Mouse (Mus musculus): ENCODE results near the gene Ddah1. TPM values are rescaled to one million over a fixed set of nuclear protein-coding genes. Genes with fewer than 3 reads are reported as not detected.

Gene Ddah1
- polyA plus RNA-seq, 1 experiment, result 43.7 TPM

DNA sequence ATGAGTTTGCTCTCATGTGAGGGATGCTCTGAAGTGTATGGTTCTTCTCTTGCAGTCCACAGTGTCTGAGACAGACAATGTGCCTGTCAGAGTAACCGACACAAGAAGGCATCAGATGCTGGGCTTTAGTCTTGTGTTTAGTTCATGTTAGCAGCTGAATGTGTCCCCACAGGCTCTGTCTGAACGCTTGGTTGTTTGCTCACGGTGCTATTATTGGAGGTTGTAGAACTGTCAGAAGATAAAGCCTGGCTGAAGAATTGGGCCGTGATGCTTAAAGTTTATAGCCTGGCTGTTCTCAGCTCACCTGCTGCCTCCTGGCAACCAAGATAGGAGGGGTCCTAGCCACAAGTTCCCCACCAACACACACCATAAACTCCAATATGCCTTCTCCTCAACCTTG is 104.0 kb downstream of the Ddah1 start:
- Histone ChIP-seq H3K4me1 (ENCODE audit: control insufficient read depth, insufficient read depth, low read length) (no peaks in the 10 kb centered on the region), H3K27me3 (ENCODE audit: control insufficient read depth, insufficient read depth, low read length, poor library complexity, severe bottlenecking) (no peaks in the 10 kb centered on the region), H3K4me3 (ENCODE audit: low read depth, low read length) (no peak overlapping the region), H3K36me3 (ENCODE audit: control insufficient read depth, insufficient read depth, low read length, poor library complexity, severe bottlenecking) (no peaks in the 10 kb centered on the region), H3K27ac (ENCODE audit: insufficient read depth, low read length) (no peak overlapping the region), H3K9me3 (replicated peaks; ENCODE audit: control insufficient read depth, insufficient read depth, low read length, poor library complexity, severe bottlenecking) (peaks cover 5% of the 10 kb centered on the region), H3K9ac (ENCODE audit: low read depth, poor library complexity, severe bottlenecking) (no peak overlapping the region)
- no peak for TF ChIP-seq CTCF (IDR thresholded peaks at IDR 0.05; ENCODE audit: low read depth, low read length)
- TF ChIP-seq POLR2A (IDR thresholded peaks at IDR 0.05; ENCODE audit: insufficient read depth, low read length), result no peak
- TF ChIP-seq EP300 (IDR thresholded peaks at IDR 0.05; ENCODE audit: insufficient read depth, low read depth, low read length), result no peak

GRCm38 (mm10) chr3:145864033-145864712 is 105.7 kb downstream of the Ddah1 start:
- Histone ChIP-seq H3K4me3 (ENCODE audit: low read depth, low read length) (no peak overlapping the region), H3K9me3 (replicated peaks; ENCODE audit: control insufficient read depth, insufficient read depth, low read length, poor library complexity, severe bottlenecking) (peaks cover 5% of the 10 kb centered on the region), H3K4me1 (ENCODE audit: control insufficient read depth, insufficient read depth, low read length) (no peaks in the 10 kb centered on the region), H3K9ac (ENCODE audit: low read depth, poor library complexity, severe bottlenecking) (no peak overlapping the region), H3K36me3 (ENCODE audit: control insufficient read depth, insufficient read depth, low read length, poor library complexity, severe bottlenecking) (no peaks in the 10 kb centered on the region), H3K27me3 (ENCODE audit: control insufficient read depth, insufficient read depth, low read length, poor library complexity, severe bottlenecking) (no peaks in the 10 kb centered on the region), H3K27ac (ENCODE audit: insufficient read depth, low read length) (no peak overlapping the region)
- no peak for TF ChIP-seq CTCF (IDR thresholded peaks at IDR 0.05; ENCODE audit: low read depth, low read length)
- no peak for TF ChIP-seq POLR2A (IDR thresholded peaks at IDR 0.05; ENCODE audit: insufficient read depth, low read length)

- Histone ChIP-seq H3K27me3 (ENCODE audit: control insufficient read depth, insufficient read depth, low read length, poor library complexity, severe bottlenecking) (no peaks in the 10 kb centered on the region), H3K4me1 (ENCODE audit: control insufficient read depth, insufficient read depth, low read length) (no peaks in the 10 kb centered on the region), H3K36me3 (ENCODE audit: control insufficient read depth, insufficient read depth, low read length, poor library complexity, severe bottlenecking) (no peaks in the 10 kb centered on the region), H3K9ac (ENCODE audit: low read depth, poor library complexity, severe bottlenecking) (no peak overlapping the region), H3K9me3 (replicated peaks; ENCODE audit: control insufficient read depth, insufficient read depth, low read length, poor library complexity, severe bottlenecking) (peaks cover 5% of the 10 kb centered on the region), H3K27ac (ENCODE audit: insufficient read depth, low read length) (no peak overlapping the region), H3K4me3 (ENCODE audit: low read depth, low read length) (no peak overlapping the region)
- TF ChIP-seq EP300 (IDR thresholded peaks at IDR 0.05; ENCODE audit: insufficient read depth, low read depth, low read length), result no peak
- no peak for TF ChIP-seq CTCF (IDR thresholded peaks at IDR 0.05; ENCODE audit: low read depth, low read length)
- no peak for TF ChIP-seq POLR2A (IDR thresholded peaks at IDR 0.05; ENCODE audit: insufficient read depth, low read length)
These were observed 106.3 kb downstream of the Ddah1 start for GRCm38 (mm10) chr3:145864713-145865233.

DNA sequence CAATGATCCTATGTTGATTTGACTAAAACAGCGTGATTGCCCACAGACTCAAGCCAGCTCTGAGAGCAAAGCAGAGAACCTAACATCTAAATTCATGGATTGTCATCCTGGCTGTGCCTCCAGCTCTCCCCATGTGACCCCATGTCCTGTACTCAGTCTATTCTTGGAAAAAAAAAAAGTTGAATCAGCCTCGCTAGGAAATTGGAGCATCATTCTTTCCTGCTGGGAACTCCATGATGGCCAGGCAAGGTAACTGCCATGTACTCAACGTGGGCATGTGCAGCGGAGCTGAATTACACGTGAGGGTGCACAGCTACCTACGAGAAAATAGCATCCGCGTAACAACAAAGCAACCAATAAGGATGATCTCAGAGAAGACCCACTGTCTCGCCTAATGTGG is 114.2 kb downstream of the Ddah1 start:
- H3K27ac ChIP-seq (ENCODE audit: insufficient read depth, low read length), result no peak overlapping the region; the same call in 1 of the 2 replicates
- no peak for TF ChIP-seq EP300 (IDR thresholded peaks at IDR 0.05; ENCODE audit: insufficient read depth, low read depth, low read length)
- no peak for TF ChIP-seq CTCF (IDR thresholded peaks at IDR 0.05; ENCODE audit: low read depth, low read length)
- H3K9me3 ChIP-seq (replicated peaks; ENCODE audit: control insufficient read depth, insufficient read depth, low read length, poor library complexity, severe bottlenecking), result no peaks in the 10 kb centered on the region
- H3K9ac ChIP-seq (ENCODE audit: low read depth, poor library complexity, severe bottlenecking), result peak overlapping the region; percentile 18; the same call in 1 of the 2 replicates
- no peaks in the 10 kb centered on the region for H3K4me1 ChIP-seq (ENCODE audit: control insufficient read depth, insufficient read depth, low read length)
- no peaks in the 10 kb centered on the region for H3K36me3 ChIP-seq (ENCODE audit: control insufficient read depth, insufficient read depth, low read length, poor library complexity, severe bottlenecking)
- H3K27me3 ChIP-seq (ENCODE audit: control insufficient read depth, insufficient read depth, low read length, poor library complexity, severe bottlenecking), result no peaks in the 10 kb centered on the region
- H3K4me3 ChIP-seq (ENCODE audit: low read depth, low read length), result peak overlapping the region; percentile 78

DNA sequence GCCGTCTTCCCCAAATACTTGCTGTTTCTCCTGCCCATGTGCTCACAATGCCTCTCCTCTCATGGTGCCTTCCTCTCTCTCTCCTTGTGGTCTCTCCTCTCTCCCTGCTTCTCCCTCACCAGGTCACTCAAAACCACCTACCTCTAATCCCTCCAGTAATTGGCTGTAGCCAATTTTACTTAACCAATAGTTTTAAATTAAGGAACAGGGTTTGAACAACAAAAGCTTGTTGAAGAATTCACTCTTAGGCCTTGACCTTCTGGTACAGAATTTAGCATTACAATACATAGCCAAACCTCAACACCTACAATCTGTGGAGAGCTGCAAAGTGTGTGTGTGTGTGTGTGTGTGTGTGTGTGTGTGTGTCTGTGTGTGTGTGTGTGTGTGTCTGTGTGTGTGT is 114.8 kb downstream of the Ddah1 start:
- no peaks in the 10 kb centered on the region for H3K36me3 ChIP-seq (ENCODE audit: control insufficient read depth, insufficient read depth, low read length, poor library complexity, severe bottlenecking)
- TF ChIP-seq CTCF (IDR thresholded peaks at IDR 0.05; ENCODE audit: low read depth, low read length) (no peak), EP300 (IDR thresholded peaks at IDR 0.05; ENCODE audit: insufficient read depth, low read depth, low read length) (no peak), POLR2A (IDR thresholded peaks at IDR 0.05; ENCODE audit: insufficient read depth, low read length) (no peak)
- H3K27me3 ChIP-seq (ENCODE audit: control insufficient read depth, insufficient read depth, low read length, poor library complexity, severe bottlenecking), result no peaks in the 10 kb centered on the region
- peak overlapping the region; percentile 78 for H3K4me3 ChIP-seq (ENCODE audit: low read depth, low read length)
- no peaks in the 10 kb centered on the region for H3K4me1 ChIP-seq (ENCODE audit: control insufficient read depth, insufficient read depth, low read length)
- no peak overlapping the region for H3K9ac ChIP-seq (ENCODE audit: low read depth, poor library complexity, severe bottlenecking)
- no peaks in the 10 kb centered on the region for H3K9me3 ChIP-seq (replicated peaks; ENCODE audit: control insufficient read depth, insufficient read depth, low read length, poor library complexity, severe bottlenecking)
- no peak overlapping the region for H3K27ac ChIP-seq (ENCODE audit: insufficient read depth, low read length)

GRCm38 (mm10) chr3:145874126-145874525 is 115.7 kb downstream of the Ddah1 start:
- no peaks in the 10 kb centered on the region for H3K36me3 ChIP-seq (ENCODE audit: control insufficient read depth, insufficient read depth, low read length, poor library complexity, severe bottlenecking)
- no peak overlapping the region for H3K4me3 ChIP-seq (ENCODE audit: low read depth, low read length)

More at GRCm38 (mm10) chr3:145874126-145874525, 115.7 kb downstream of the Ddah1 start:
- no peaks in the 10 kb centered on the region for H3K27me3 ChIP-seq (ENCODE audit: control insufficient read depth, insufficient read depth, low read length, poor library complexity, severe bottlenecking)
- no peaks in the 10 kb centered on the region for H3K4me1 ChIP-seq (ENCODE audit: control insufficient read depth, insufficient read depth, low read length)
- H3K9me3 ChIP-seq (replicated peaks; ENCODE audit: control insufficient read depth, insufficient read depth, low read length, poor library complexity, severe bottlenecking), result no peaks in the 10 kb centered on the region
- TF ChIP-seq POLR2A (IDR thresholded peaks at IDR 0.05; ENCODE audit: insufficient read depth, low read length) (no peak), CTCF (IDR thresholded peaks at IDR 0.05; ENCODE audit: low read depth, low read length) (no peak), EP300 (IDR thresholded peaks at IDR 0.05; ENCODE audit: insufficient read depth, low read depth, low read length) (no peak)
- no peak overlapping the region for H3K9ac ChIP-seq (ENCODE audit: low read depth, poor library complexity, severe bottlenecking)
- no peak overlapping the region for H3K27ac ChIP-seq (ENCODE audit: insufficient read depth, low read length)

Measured in ES-Bruce4 (cell line).